Mouse (Mus musculus): Measurements from ENCODE around the gene Pex11a. TPM values are rescaled to one million over a fixed set of nuclear protein-coding genes. Genes with fewer than 3 reads are reported as not detected.
"Not testable (repeated sequence)": the region's sequence is repeated elsewhere in the genome, so short reads cannot be mapped to it uniquely, and the experiment has no call there.

Gene Pex11a
- 10 to 100 TPM in 1 of 2 experiments, 1 to 10 TPM in 1; 9.4 to 10.0 TPM for total RNA-seq (2021)

GRCm38 (mm10) chr7:79742659-79743536 is at the start of gene Pex11a, which contains the start of gene Wdr93:
Gene Pex11a, minus strand, starts transcription at chr7:79743131.
Gene Wdr93, plus strand, starts transcription at chr7:79743163.
- intact Hi-C loops (cut with DNase I), result no loop called here
- peak; percentile 75 for DNase-seq

GRCm38 (mm10) chr7:79789812-79790211 is 46.9 kb upstream of the Pex11a start:
- DNase-seq; intact Hi-C loops (cut with DNase I): not testable (repeated sequence)

DNA sequence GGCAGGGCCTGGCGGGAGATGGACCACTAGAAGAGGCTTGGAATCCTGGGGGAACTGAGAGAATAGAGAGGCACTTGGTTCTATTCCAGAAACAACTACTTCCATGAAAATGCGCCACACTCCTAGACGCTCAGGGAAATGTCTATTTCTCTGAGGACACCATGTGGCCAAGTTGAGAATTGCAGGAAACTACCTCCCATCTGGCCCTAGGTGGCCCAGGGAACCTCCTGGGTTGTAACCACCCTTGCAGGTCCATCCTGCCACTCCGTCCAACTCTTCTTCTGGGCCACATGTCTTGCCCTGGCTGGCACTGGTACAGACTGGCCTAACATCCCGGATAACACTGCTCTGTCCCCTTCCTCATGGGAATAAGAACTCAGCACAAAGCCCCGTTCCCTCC is 43.4 kb upstream of the Pex11a start:
- intact Hi-C loops (cut with DNase I), result no loop called here
- DNase-seq, result peak; percentile 63

DNA sequence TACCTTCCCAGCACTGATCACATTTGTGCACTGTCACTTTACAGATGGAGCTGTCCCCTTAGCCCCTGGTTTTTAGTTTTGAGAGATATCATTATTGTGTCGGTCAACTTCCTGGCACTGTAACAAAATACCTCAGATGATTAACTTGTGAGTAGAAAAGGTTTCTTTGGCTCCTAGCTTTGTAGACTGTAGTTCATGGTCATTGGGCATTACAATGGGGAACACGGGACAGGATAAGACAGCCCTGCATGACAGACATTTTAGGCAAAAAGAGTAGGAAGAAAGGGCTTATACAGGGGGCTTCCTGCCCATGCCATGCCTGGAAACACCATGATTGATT is 39.6 kb upstream of the Pex11a start:
- DNase-seq, result no peak
- intact Hi-C loops (cut with DNase I), result loop anchor here (2.0 kb wide), 1 partner anchor 300 kb away; no protein-coding TSS in a partner anchor

GRCm38 (mm10) chr7:79781826-79782515 is 39.0 kb upstream of the Pex11a start:
- DNase-seq, result no peak
- intact Hi-C loops (cut with DNase I), result loop anchor here (2.0 kb wide), 1 partner anchor 299 kb away; no protein-coding TSS in a partner anchor

GRCm38 (mm10) chr7:79780647-79781626 is 38.0 kb upstream of the Pex11a start:
- peak; percentile 72 for DNase-seq
- intact Hi-C loops (cut with DNase I), result no loop called here

DNA sequence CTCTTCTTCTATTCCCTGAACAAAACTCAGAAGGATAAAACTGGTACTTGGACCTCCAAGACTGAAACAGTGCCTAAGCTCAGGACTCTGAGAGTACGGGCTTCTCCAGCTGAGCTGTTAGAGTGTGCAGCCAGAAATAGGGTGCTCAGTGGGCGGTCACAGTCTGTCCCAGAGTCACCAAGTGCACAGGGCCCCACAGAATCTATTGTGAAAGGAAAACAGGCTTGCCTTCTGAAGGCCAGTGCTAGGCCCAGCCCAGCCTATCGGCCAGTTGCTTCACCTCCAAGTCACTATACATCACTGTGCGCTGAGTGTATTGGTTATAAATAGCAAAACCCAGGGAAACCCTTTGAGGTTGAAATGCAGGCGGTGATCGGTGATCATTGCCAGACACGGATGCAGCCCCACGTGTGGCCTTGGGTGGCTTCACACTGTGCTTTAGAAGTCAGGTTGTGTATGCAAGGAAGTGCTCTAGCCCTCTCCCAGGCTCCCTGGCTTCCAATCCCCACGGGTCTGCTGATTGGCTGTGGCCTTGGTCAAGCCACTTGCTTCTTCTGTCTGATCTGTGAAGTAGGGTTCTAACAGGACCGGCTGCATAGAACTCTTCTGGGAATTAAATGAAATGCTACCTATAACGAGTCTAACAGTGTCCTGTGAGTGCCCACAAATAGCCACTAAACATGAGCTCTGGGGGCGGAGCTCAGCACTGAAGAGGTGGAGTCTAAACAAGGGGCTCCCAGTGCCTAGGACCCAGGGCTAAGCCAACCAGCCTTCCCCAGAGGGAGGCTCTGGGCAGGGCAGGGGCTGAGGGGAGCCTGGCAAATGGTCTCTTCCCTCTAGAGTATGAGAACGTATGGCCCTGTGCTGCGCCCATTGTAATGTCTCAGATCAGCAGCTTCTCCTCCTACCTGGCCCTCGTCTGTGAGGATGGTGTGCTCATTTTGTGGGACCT is 28.9 kb upstream of the Pex11a start:
- intact Hi-C loops (cut with DNase I), result no loop called here
- DNase-seq, result no peak

DNA sequence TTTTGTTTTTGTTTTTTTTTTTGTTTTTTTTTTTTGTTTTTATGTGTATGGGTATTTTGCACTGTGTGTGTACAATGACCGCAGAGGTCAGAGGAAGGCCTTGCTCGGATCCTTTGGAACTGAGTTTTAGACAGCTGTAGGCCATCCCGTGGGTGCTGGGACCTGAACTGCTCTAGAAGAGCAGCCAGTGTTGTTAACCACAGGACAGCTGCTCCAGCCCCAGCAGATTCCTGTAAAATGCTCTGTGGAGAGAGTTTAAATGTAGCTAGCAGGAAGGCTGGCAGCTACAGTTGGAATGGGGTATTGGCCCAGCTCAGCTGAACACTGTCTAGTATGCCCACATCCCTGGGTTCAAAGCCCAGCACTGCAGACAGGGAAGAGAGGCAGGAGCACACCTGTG is 26.7 kb upstream of the Pex11a start:
- DNase-seq, result no peak
- intact Hi-C loops (cut with DNase I), result no loop called here

DNA sequence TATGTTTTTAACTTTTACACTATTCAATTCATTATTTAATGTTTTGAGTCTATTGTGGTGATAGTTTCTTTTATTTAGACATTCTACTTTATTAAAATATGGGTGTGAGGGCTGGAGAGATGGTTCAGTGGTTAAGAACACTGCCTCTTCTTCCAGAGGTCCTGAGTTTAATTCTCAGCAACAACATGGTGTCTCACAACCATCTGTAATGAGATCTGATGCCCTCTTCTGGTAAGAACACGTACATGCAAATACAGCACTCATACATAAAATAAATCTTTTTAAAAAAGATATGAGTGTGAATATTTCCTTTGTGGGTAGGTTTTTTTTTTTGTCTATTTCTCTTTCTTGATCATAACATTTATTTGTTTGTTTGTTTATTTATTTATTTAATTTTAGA is 23.1 kb upstream of the Pex11a start:
- no peak for DNase-seq
- intact Hi-C loops (cut with DNase I), result no loop called here

- intact Hi-C loops (cut with DNase I), result no loop called here
- no peak for DNase-seq
These were observed 19.2 kb upstream of the Pex11a start for GRCm38 (mm10) chr7:79762106-79762505.

DNA sequence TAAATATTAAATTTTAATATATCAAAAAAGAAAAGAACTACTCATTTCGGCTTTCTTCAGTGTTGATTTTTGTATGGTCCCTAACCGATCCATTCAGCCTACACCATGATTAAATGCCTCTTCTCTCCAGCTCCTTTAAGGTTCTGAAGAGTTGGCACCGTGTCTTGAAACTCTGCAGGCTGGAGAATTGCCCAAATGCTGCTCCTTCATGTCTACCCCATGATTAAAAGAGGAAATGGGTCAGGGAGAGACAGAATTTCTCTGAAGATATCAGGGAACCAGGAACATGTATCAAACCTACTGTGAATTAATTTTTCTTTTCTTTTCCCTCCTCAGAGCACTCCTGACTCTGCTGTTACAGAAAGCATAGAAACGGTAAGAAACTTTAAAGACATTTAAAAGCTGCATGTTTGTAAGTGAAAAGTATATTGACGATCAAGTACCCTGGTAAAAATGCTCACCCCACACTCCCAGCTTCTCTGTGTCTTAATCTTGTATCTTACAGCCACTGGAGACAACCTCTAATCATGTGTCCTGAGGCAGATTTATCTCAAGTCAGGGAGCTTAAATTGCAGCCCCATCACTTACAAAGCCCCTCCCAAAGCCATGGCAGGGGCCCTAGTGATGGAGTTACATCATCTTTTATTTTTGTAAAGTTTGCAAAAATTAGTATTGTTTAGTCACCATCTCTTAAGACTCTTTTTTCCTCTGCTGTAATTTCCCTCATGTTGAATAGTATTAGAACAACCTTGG is 18.4 kb upstream of the Pex11a start:
- no peak for DNase-seq
- intact Hi-C loops (cut with DNase I), result no loop called here

- intact Hi-C loops (cut with DNase I), result no loop called here
- DNase-seq, result no peak
These were observed 16.8 kb upstream of the Pex11a start for GRCm38 (mm10) chr7:79759766-79760165.

DNA sequence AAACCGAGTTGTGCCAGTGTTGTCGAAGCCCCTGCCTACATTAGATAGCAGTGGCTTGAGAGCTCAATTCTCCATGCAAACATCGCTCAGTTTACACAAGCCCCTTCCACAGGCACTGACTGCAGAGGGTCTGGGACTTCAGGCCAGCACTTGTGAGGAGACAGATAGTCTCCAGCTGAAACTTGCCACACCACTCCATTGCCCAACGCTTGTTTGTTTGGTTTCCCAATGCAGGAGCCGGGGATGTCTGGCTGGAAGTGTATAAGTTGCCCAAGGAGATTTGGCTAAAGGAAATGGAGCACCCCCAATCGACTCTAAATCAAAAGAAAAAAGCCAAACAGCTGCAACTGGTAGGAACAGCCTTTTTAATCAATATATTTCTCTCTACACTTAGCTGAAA is 15.2 kb upstream of the Pex11a start:
- intact Hi-C loops (cut with DNase I), result no loop called here
- no peak for DNase-seq

- intact Hi-C loops (cut with DNase I), result no loop called here
- no peak for DNase-seq
These were observed 13.4 kb upstream of the Pex11a start for GRCm38 (mm10) chr7:79756334-79756733.

DNA sequence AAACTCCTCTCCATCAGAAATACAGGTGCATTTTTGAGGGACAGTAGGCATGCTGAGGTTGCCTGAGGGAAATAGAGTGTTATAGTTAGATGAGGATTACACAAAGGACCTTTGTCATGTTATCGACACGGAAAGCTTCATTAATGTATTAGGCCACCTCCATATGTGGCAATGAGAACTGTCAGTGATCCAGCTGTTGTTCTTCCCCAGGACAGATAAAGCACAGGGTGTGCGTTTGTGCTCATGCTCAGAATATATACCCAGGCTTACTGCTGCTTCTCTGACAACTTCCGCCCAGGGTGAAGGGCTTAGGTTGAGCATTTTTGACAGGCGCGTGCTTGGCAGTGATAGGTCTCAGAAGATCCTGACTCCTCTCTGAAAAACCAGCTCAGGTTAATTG is 6.6 kb upstream of the Pex11a start:
- intact Hi-C loops (cut with DNase I), result no loop called here
- no peak for DNase-seq

- intact Hi-C loops (cut with DNase I), result no loop called here
- no peak for DNase-seq
These were observed 4.7 kb upstream of the Pex11a start for GRCm38 (mm10) chr7:79747659-79748058.

GRCm38 (mm10) chr7:79744585-79744984 is 1.7 kb upstream of the Pex11a start:
- intact Hi-C loops (cut with DNase I), result no loop called here
- DNase-seq, result no peak

DNA sequence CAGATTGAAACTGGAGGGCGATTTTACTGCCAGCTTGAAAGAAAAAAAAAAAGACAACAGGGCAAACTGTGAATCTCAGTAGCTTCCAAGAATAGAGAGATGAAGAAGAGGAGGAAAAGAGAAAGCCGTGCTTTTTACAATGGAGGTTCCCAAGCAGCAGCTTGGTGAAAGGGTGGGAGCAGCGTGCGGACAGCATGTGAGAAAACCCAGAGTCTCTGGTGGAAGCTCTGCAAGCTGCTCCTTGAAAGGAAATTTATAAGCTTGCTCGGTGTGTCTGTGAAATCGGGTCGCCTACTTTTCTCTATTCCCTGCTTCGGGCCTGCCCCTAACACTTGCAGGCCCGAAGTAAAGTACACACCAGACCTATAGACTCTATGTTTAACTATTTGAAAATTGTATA is 1.1 kb upstream of the Pex11a start:
- intact Hi-C loops (cut with DNase I), result no loop called here
- no peak for DNase-seq

DNA sequence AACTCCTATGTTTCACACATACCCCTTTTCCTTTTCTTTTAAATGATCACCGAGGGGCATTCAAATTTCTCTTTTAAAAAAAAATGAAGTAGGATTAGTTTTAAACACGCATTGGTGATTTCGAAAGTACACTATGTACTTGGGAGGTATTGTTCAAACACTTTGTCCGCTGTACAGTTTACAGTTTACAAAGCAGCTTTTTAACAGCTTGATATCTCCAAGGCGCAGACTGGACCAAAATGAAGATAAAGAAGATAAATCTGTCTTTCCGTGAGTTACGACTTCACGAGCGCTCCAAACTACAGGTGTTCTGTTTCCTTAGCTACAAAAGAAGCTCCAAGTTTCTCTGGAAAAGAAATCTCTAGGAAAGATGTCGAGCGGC is 663 bp downstream of the Pex11a start:
- intact Hi-C loops (cut with DNase I), result no loop called here
- no peak for DNase-seq

Measured in left cerebral cortex, postnatal 4 days (tissue).